Mouse (Mus musculus) bone marrow, adult 2 months (tissue): Measurements from ENCODE around the gene Cyb5r3.

Source experiments
- CTCF ChIP-seq: fragments of 200-500 bp; IDR thresholded peaks from 2 replicates; pipeline ENCODE4 v1.5.1; 2011; ENCODE audit warnings: low read length, control low read depth; ENCODE audit not compliant: control insufficient read depth, insufficient read depth
- POLR2A ChIP-seq: fragments of 200-500 bp; IDR thresholded peaks from 2 replicates; pipeline ENCODE4 v1.6.1; 2011; ENCODE audit warnings: low read depth, mild to moderate bottlenecking, control low read depth, low read length, borderline replicate concordance; ENCODE audit not compliant: control insufficient read depth

- TF ChIP-seq CTCF (no peak), POLR2A (no peak)
These were observed 23.6 kb downstream of the Cyb5r3 start for GRCm38 (mm10) chr15:83148801-83149195.
